Mouse (Mus musculus) frontal cortex, adult 2 months (tissue): ENCODE measurements at regions not wholly inside any gene's neighbourhood (a gene's known extent, or its start where the extent isn't known, plus 50 kb on each side); places are given as distances from the start of the nearest gene placed in this dataset.

Experiments used
- DNase-seq, 2 experiments: peaks; one replicate each; pipeline ENCODE4 v3.0.0; 2022; ENCODE audit warnings: low spot score in 1 of 2; ENCODE audit errors: extremely low spot score in 1 of 2

DNA sequence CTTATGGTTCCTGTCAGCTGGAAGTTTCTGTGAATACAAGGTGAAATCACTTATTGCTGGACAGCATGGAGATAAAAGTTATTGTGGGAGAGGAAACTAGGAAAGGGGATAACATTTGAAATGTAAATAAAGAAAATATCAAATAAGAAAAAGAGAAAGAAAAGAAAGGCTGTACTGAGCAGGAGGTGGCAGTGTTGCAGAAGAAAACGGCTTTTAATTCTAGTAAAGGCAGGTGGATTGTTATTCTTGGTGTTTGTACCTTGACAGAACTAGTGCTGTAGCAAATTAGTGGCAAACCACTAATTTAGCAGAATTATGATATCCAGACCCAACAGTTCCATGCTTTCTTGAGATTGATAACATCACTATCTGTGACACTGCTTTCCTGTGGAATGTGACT lies 52.6 kb downstream of the Gm10358 start:
- peak in 1 of 2 experiments; percentile 15 for DNase-seq

- DNase-seq: no peak
Observed at GRCm38 (mm10) chr8:75350141-75350540, 56.2 kb downstream of the Gm10358 start.

DNA sequence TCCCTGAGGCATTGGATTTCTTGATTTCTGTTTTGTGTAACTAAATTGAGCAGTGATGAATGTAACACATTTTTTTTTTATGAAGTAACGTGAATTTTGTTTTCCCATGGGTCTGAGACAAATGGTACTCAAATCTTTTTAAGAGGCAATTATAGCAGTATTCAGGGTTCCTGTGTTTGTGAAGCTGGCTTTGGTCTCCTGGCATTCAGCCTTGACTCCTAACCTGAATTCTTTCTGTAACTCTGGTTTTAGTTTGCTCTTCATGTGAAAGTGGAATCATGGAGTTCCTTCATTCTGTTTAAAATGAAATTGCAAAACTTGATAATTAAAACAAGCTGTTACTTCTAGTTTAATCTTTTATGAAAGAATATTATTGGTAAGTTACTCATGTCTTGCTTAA lies 58.3 kb downstream of the Gm10358 start:
- no peak for DNase-seq

DNA sequence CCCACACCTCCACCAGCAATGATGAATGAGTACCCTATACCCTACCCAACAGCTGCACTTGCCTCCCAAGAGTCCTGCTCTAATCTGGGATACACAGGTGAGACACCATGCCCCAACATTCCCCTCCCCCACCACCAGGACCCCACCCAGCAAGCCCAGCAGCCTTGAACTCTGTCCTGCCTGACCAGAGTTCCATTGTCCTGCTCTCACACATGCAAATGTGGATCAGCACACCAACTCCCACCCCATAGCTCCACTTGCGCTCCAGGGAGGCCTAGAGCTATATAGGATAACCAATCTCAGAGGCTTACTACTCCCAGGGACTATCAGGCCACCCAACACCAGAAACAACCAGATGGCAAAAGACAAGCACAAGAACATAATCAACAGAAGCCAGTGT lies 85.8 kb downstream of the Gm10358 start:
- no peak for DNase-seq

DNA sequence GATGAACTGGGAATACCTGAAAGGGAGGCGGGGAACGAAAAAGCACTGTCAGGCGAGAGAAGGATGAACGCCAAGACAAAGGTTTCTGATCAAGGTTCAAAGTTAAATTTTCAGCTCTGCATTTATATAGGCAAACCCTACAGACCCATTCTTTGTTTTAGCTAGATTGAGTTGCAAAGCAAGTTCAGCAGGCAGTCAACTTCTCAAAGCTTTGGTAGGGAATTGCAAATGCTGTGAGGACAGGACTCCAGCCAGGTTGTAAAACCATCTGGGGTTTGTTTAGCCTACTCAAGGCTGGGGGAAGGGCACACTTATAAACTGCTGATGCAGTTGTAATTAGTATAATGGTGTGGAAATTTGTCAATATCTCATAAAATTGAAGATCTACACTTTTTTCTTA lies 87.9 kb downstream of the Gm10358 start:
- DNase-seq: no peak

GRCm38 (mm10) chr8:75315886-75316285 lies 90.5 kb downstream of the Gm10358 start:
- peak; percentile 11 to 81 for DNase-seq

- DNase-seq: peak in 1 of 2 experiments; percentile 10
Observed at GRCm38 (mm10) chr8:75309463-75309862, 95.7 kb downstream of the Rasd2 start.

GRCm38 (mm10) chr8:75291921-75292320 lies 78.2 kb downstream of the Rasd2 start:
- peak in 1 of 2 experiments; percentile 28 for DNase-seq

DNA sequence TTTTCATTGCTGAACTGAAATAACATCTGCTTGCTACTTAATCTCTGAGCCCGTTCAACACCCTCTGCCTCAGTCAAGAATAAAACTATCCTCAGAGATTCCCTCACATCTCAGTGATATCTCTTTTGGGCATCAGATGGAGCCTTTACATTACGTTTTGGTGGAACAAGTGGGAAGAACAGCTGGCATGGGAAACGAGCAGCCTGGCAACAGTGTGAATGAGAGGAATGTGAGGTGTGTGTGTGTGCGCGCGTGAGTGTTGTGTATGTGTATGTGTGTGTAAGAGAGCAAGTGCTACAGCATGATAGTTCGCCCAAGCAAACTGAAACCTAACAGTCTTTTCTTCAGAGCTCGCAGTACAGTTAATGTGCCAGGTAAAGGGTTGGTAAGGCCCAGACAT lies 76.2 kb downstream of the Rasd2 start:
- DNase-seq: peak in 1 of 2 experiments; percentile 42
